Mouse (Mus musculus) midbrain, embryonic 14.5 days (tissue): ENCODE results near the gene R3hdm2. TPM values are rescaled to one million over a fixed set of nuclear protein-coding genes. Genes with fewer than 3 reads are reported as not detected.
A peak's percentile ranks its signal among the peaks of the same experiment; 100 is the strongest.

ENCODE experiments used
- ATAC-seq: fragments of 200-750 bp; cut with Nextera tagmentation; 2 replicates; pipeline ENCODE4 v1.8.0; 2017; ENCODE audit warnings: moderate number of reproducible peaks, moderate library complexity; ENCODE audit not compliant: low FRiP score, low TSS enrichment
- DNase-seq: peaks from one replicate; pipeline ENCODE4 v3.0.0-alpha.2; 2015
- H3K27ac ChIP-seq: fragments of 300-500 bp; sonication (generic); replicated peaks from 2 replicates; pipeline ENCODE4 v1.5.1; 2014; ENCODE audit warnings: mild to moderate bottlenecking, low read depth, low read length, moderate library complexity
- H3K27me3 ChIP-seq: fragments of 300-500 bp; sonication (generic); 2 replicates; pipeline ENCODE4 v1.6.1; 2014; ENCODE audit warnings: low read length, control low read depth, mixed read lengths; ENCODE audit not compliant: control insufficient read depth, insufficient read depth
- H3K36me3 ChIP-seq: fragments of 300-500 bp; sonication (generic); 2 replicates; pipeline ENCODE4 v1.6.1; 2014; ENCODE audit warnings: low read length, control low read depth; ENCODE audit not compliant: control insufficient read depth, insufficient read depth
- H3K4me1 ChIP-seq: fragments of 300-500 bp; sonication (generic); 2 replicates; pipeline ENCODE4 v1.6.1; 2014; ENCODE audit warnings: mild to moderate bottlenecking, antibody characterized with exemption, low read length, control low read depth; ENCODE audit not compliant: control insufficient read depth, insufficient read depth
- H3K4me2 ChIP-seq: fragments of 300-500 bp; sonication (generic); 2 replicates; pipeline ENCODE4 v1.6.1; 2014; ENCODE audit warnings: mild to moderate bottlenecking, low read length, moderate library complexity
- H3K4me3 ChIP-seq: fragments of 300-500 bp; sonication (generic); replicated peaks from 2 replicates; pipeline ENCODE4 v1.5.1; 2014; ENCODE audit warnings: low read depth, low read length
- H3K9ac ChIP-seq: fragments of 300-500 bp; sonication (generic); replicated peaks from 2 replicates; pipeline ENCODE4 v1.6.1; 2014; ENCODE audit warnings: mild to moderate bottlenecking, low read length, moderate library complexity
- H3K9me3 ChIP-seq: fragments of 300-500 bp; sonication (generic); 2 replicates; pipeline ENCODE4 v1.6.1; 2016; ENCODE audit warnings: low read length, control low read depth, mixed read lengths; ENCODE audit not compliant: control insufficient read depth
- WGBS: fragments of 180-500 bp; shearing (Covaris S2); extraction: QIAGEN DNeasy Blood & Tissue Kit; methylation state at CpG from one replicate; pipeline ENCODE4 v1.1.7; 2014; 5-methylcytosine and 5-hydroxymethylcytosine counted together
- polyA plus RNA-seq: library from polyadenylated mRNA; unstranded; fragments of >200 nt; fragmentation: Nextera tagmentation; extraction: Ambion mirVana; gene quantifications from 2 replicates; pipeline ENCODE4 v1.2.1, GENCODE M21; 2014

R3hdm2 gene
- polyA plus RNA-seq, 1 experiment from 2014 or later = 34.0 TPM

DNA sequence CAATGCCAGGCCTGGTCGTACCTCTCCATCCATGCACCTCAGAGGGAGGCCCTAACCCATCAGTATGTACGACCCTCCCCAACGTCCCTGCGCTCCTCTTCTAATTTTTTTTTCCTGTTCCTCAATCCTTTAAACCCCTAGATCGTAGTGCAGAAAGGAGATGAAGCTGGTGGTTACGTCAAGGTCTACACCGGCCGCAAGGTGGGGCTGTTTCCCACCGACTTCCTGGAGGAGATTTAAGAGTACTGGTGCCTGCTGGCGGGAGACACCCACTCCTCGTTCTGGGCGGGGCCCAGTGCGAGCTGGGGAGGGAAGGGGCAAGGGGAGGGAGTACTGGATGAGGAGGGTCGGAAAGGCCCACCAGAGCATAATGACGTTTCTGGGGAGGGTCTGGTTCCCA, 128.1 kb downstream of the R3hdm2 start:
- 4% methylated on average over 15 of the region's 15 CpGs for WGBS
- ATAC-seq = no peak; the same call in 1 of the 2 replicates
- Histone ChIP-seq H3K4me3 (no peak overlapping the region), H3K4me2 (peak overlapping the region; percentile 89), H3K27ac (no peak overlapping the region; the same call in 1 of the 2 replicates), H3K4me1 (peaks cover 44% of the 10 kb centered on the region), H3K36me3 (0 out of 2 replicates have a peak, but pooled peaks cover 4% of the 10 kb centered on the region), H3K9ac (no peak overlapping the region), H3K9me3 (no peaks in the 10 kb centered on the region), H3K27me3 (peaks cover 9% of the 10 kb centered on the region)
- DNase-seq = peak; percentile 85

DNA sequence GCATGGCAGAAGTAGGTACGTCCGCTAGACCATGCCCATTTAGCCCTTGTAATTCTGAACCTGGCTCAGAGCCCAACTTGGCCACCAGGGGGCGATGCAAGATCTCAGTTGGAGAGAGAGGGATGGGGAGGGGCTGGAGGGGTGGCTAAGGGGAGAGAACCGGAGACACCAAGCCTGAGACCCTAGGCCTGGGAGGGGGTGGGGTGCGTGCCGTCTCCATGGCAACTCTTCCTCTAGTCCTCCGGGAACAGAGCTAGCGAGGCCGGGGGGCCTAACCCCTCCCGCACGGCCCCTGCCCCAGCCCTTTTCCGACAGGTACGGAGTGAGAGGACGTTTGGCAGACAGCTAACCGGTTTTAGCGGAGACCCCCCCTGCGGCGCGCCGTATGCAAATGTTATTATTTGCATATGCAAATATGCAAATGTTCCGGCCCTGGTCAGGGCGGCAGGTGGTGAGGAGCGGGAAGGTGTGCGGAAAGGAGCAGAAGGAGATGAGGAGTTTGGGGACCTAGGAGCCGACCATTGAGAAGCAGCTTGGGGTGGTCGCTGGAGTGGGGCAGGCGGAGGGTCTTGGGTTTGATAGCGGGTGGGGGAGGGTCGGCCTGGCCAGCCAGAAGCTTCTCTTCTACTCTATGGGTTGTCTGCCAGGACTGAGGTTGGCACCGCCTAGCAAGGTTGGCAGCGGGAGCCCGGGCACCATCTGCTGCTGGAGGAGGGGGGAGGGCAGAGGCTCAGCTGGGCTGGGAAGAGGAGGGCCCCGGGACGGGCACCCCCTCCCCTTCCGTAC, 129.1 kb downstream of the R3hdm2 start:
- H3K4me2 ChIP-seq = peak overlapping the region; percentile 89
- H3K4me1 ChIP-seq = peaks cover 54% of the 10 kb centered on the region
- under 1% methylated on average over 35 of the region's 35 CpGs for WGBS
- H3K27me3 ChIP-seq = peaks cover 9% of the 10 kb centered on the region
- peak overlapping the region; percentile 38 for H3K4me3 ChIP-seq
- ATAC-seq (peak; percentile 75), DNase-seq (peak; percentile 98)
- H3K36me3 ChIP-seq = 0 out of 2 replicates have a peak, but pooled peaks cover 4% of the 10 kb centered on the region
- no peaks in the 10 kb centered on the region for H3K9me3 ChIP-seq
- H3K9ac ChIP-seq = peak overlapping the region; percentile 37; the same call in 1 of the 2 replicates
- H3K27ac ChIP-seq = peak overlapping the region; percentile 99

- peak overlapping the region; percentile 99 for H3K27ac ChIP-seq
Observed at GRCm38 (mm10) chr10:127509837-127510701, 129.9 kb downstream of the R3hdm2 start.

GRCm38 (mm10) chr10:127510895-127511617, 130.9 kb downstream of the R3hdm2 start:
- ATAC-seq = no peak
- peak overlapping the region; percentile 41 for H3K4me3 ChIP-seq
- H3K9ac ChIP-seq = peak overlapping the region; percentile 86
- peak overlapping the region; percentile 89 for H3K4me2 ChIP-seq
- peaks cover 14% of the 10 kb centered on the region for H3K27me3 ChIP-seq
- H3K4me1 ChIP-seq = peaks cover 70% of the 10 kb centered on the region
- 0 out of 2 replicates have a peak, but pooled peaks cover 4% of the 10 kb centered on the region for H3K36me3 ChIP-seq
- 7% methylated on average over 11 of the region's 11 CpGs for WGBS
- peak overlapping the region; percentile 99 for H3K27ac ChIP-seq
- peak; percentile 73 for DNase-seq
- H3K9me3 ChIP-seq = no peaks in the 10 kb centered on the region

More at GRCm38 (mm10) chr10:127509837-127510701, 129.9 kb downstream of the R3hdm2 start:
- Histone ChIP-seq H3K4me1 (peaks cover 61% of the 10 kb centered on the region), H3K9ac (peak overlapping the region; percentile 37; the same call in 1 of the 2 replicates), H3K36me3 (0 out of 2 replicates have a peak, but pooled peaks cover 4% of the 10 kb centered on the region), H3K27me3 (peaks cover 14% of the 10 kb centered on the region), H3K9me3 (no peaks in the 10 kb centered on the region), H3K4me3 (peak overlapping the region; percentile 38), H3K4me2 (peak overlapping the region; percentile 89)
- WGBS = 4% methylated on average over 17 of the region's 17 CpGs
- ATAC-seq = no peak; the same call in 1 of the 2 replicates
- DNase-seq = peak; percentile 76

GRCm38 (mm10) chr10:127511634-127512306, 131.6 kb downstream of the R3hdm2 start:
- H3K4me2 ChIP-seq = peak overlapping the region; percentile 89
- H3K9me3 ChIP-seq = no peaks in the 10 kb centered on the region
- H3K9ac ChIP-seq = peak overlapping the region; percentile 86
- H3K4me1 ChIP-seq = peaks cover 76% of the 10 kb centered on the region
- DNase-seq (peak; percentile 90), ATAC-seq (peak; percentile 11; the same call in 1 of the 2 replicates)
- peak overlapping the region; percentile 99 for H3K27ac ChIP-seq
- H3K27me3 ChIP-seq = peaks cover 18% of the 10 kb centered on the region
- H3K36me3 ChIP-seq = 0 out of 2 replicates have a peak, but pooled peaks cover 4% of the 10 kb centered on the region
- under 1% methylated on average over 46 of the region's 46 CpGs for WGBS
- peak overlapping the region; percentile 41 for H3K4me3 ChIP-seq

GRCm38 (mm10) chr10:127512307-127512666, 132.2 kb downstream of the R3hdm2 start:
- Histone ChIP-seq H3K4me1 (peaks cover 81% of the 10 kb centered on the region), H3K4me3 (peak overlapping the region; percentile 41), H3K27ac (peak overlapping the region; percentile 99), H3K4me2 (peak overlapping the region; percentile 89), H3K27me3 (peaks cover 13% of the 10 kb centered on the region), H3K9ac (peak overlapping the region; percentile 86), H3K36me3 (no peaks in the 10 kb centered on the region), H3K9me3 (no peaks in the 10 kb centered on the region)
- DNase-seq (no peak), ATAC-seq (no peak)
- 4% methylated on average over 7 of the region's 7 CpGs for WGBS

DNA sequence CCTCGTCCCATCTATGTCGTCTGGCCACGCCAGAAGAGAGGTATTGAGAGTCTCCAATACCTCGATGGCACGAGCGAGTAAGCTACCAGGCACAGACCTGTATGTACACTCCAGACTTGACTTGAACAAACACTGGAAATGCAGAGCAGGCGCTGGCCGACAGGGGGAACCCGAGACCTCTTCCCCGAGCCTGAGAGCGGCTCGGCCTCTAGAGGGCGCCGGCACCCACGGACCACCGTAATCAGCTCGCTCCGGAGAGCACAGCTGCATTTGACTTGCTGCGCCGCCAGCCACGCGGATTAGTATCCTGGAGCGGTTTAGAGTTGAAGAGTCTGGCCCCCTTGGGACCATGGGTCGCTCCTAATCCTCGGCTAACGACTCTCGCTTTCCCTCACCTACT, 132.7 kb downstream of the R3hdm2 start:
- peak; percentile 18; the same call in 1 of the 2 replicates for ATAC-seq
- Histone ChIP-seq H3K9ac (peak overlapping the region; percentile 86; the same call in 1 of the 2 replicates), H3K27me3 (peaks cover 9% of the 10 kb centered on the region; the same call in 1 of the 2 replicates), H3K4me3 (0 out of 2 replicates have a peak overlapping the region, but pooled peaks have one; percentile 10), H3K9me3 (no peaks in the 10 kb centered on the region), H3K27ac (peak overlapping the region; percentile 99), H3K4me2 (peak overlapping the region; percentile 89), H3K4me1 (peaks cover 87% of the 10 kb centered on the region), H3K36me3 (peaks cover under 1% of the 10 kb centered on the region; the same call in 1 of the 2 replicates)
- WGBS = 0% methylated on average over 27 of the region's 27 CpGs
- peak; percentile 96 for DNase-seq
